ENCODE assay signal across 19 mouse cellular contexts in the genomic region with DNA sequence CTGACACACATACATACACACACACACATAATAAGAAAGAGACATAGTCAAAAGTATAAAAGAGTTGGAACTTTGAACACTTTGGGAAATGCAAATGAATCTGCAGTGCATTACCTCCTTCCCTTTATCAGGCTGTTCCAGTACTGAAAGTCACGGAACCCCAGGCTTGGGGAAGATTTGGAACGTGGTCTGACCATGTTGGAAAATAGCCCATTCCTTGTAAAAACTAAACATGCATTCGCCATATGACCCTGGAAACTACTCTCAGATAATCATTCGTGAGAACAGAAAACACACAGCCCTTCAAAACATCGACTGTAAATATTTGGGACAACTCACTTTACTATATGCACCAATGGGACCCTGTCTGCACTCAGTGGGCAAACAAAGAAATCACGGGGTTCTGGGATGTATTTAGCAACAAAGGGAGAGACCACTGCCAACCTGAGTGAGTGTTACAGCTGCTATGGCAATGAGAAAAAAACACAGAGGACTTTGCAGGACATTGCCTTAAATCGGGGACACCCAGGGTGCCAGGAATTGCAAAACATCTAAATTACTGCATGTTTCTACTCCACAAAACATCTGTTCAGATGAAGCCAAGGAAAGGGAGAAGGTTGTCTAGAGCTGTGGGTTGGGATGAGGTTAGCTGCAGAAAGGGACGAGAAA.
DNase-seq lines count a peak whose midpoint lies in the region; ATAC-seq and TF ChIP-seq lines count a peak whose summit lies in the region.
"Had no signal": no experiment of that assay in that cellular context is flagged by ENCODE, and none has a peak within 500 bp of the region (broad histone marks: within the 10 kb centered on the region; RNA-seq: fewer than 3 reads in every experiment).

No protein-coding gene starts in this region.

- no peak overlapping the region for H3K4me2 ChIP-seq in lung, embryonic 14.5 days
- no peak overlapping the region for H3K4me2 ChIP-seq in lung, postnatal 0 days (replicated peaks; ENCODE audit: low read depth, low read length)
- H3K4me2 ChIP-seq: kidney, embryonic 15.5 days; liver, embryonic 11.5 days; midbrain, embryonic 11.5 days had no signal

- 73% methylated on average over 8 of the region's 8 CpGs for WGBS in heart, embryonic 10.5 days
- WGBS in lung, embryonic 14.5 days = 35% methylated on average over 8 of the region's 8 CpGs
- WGBS in lung, adult 2 months = 49% methylated on average over 8 of the region's 8 CpGs
- WGBS in lung, postnatal 0 days = 43% methylated on average over 8 of the region's 8 CpGs

- no peaks in the 10 kb centered on the region for H3K27me3 ChIP-seq in heart, embryonic 10.5 days (ENCODE audit: insufficient read depth, poor library complexity, severe bottlenecking)
- H3K27me3 ChIP-seq in lung, embryonic 14.5 days (ENCODE audit: insufficient read depth, low read length) = no peaks in the 10 kb centered on the region
- H3K27me3 ChIP-seq in lung, postnatal 0 days (replicated peaks; ENCODE audit: insufficient read depth, low read length) = no peaks in the 10 kb centered on the region
- H3K27me3 ChIP-seq: kidney, embryonic 15.5 days; Patski had no signal

- H3K4me1 ChIP-seq in heart, embryonic 10.5 days = no peaks in the 10 kb centered on the region
- H3K4me1 ChIP-seq in lung, embryonic 14.5 days (ENCODE audit: insufficient read depth) = no peaks in the 10 kb centered on the region
- no peaks in the 10 kb centered on the region; the same call in 1 of the 2 replicates for H3K4me1 ChIP-seq in lung, adult 2 months (ENCODE audit: control insufficient read depth, insufficient read depth, low read length)
- H3K4me1 ChIP-seq in lung, postnatal 0 days (ENCODE audit: insufficient read depth, low read depth, low read length) = no peaks in the 10 kb centered on the region
- H3K4me1 ChIP-seq: kidney, embryonic 15.5 days had no signal

- TF ChIP-seq EP300 in lung, postnatal 0 days (IDR thresholded peaks at IDR 0.05) = no peak

- no peaks in the 10 kb centered on the region for H3K36me3 ChIP-seq in heart, embryonic 10.5 days
- H3K36me3 ChIP-seq in lung, embryonic 14.5 days (ENCODE audit: insufficient read depth) = no peaks in the 10 kb centered on the region
- no peaks in the 10 kb centered on the region for H3K36me3 ChIP-seq in lung, postnatal 0 days (ENCODE audit: insufficient read depth, low read length)
- H3K36me3 ChIP-seq: kidney, embryonic 15.5 days had no signal

- peak; percentile 95 for DNase-seq in heart, adult 11 months
- no peak for DNase-seq in heart, embryonic 10.5 days (ENCODE audit: low spot score)
- peak; percentile 81 for DNase-seq in lung, embryonic 14.5 days
- DNase-seq in lung, adult 2 months = no peak
- peak; percentile 76 for DNase-seq in lung, postnatal 0 days (ENCODE audit: low spot score)
- peak; percentile 45 for DNase-seq in skeletal muscle tissue, adult 2 months (ENCODE audit: low read depth, low spot score)
- no peak for DNase-seq in kidney, adult 18-20 months
- DNase-seq: cerebellum, adult 11 months; cerebellum, postnatal 25 days; retina, postnatal 1 day; thymus, postnatal 14 days had no signal

- H3K9ac ChIP-seq in lung, embryonic 14.5 days = no peak overlapping the region
- no peak overlapping the region for H3K9ac ChIP-seq in lung, postnatal 0 days (replicated peaks; ENCODE audit: low read depth)
- H3K9ac ChIP-seq: kidney, embryonic 15.5 days had no signal

- no peaks in the 10 kb centered on the region for H3K9me3 ChIP-seq in heart, embryonic 10.5 days
- no peaks in the 10 kb centered on the region for H3K9me3 ChIP-seq in lung, embryonic 14.5 days (ENCODE audit: low read depth, low read length)
- H3K9me3 ChIP-seq in lung, postnatal 0 days (ENCODE audit: low read length) = no peaks in the 10 kb centered on the region
- H3K9me3 ChIP-seq: kidney, embryonic 15.5 days had no signal

- no peak for TF ChIP-seq POLR2A in lung, adult 2 months (IDR thresholded peaks at IDR 0.05; ENCODE audit: borderline replicate concordance, extremely low read depth, low read depth, low read length)

- H3K4me3 ChIP-seq in heart, embryonic 10.5 days = no peak overlapping the region
- H3K4me3 ChIP-seq in lung, embryonic 14.5 days (ENCODE audit: low read depth, low read length) = no peak overlapping the region
- H3K4me3 ChIP-seq in lung, adult 2 months (replicated peaks; ENCODE audit: extremely low read depth, low read depth, low read length) = no peak overlapping the region
- H3K4me3 ChIP-seq in lung, postnatal 0 days (ENCODE audit: low read depth, low read length) = no peak overlapping the region
- H3K4me3 ChIP-seq: erythroblast, embryonic 14.5 days; heart, adult 2 months; kidney, embryonic 15.5 days had no signal

- ATAC-seq in lung, embryonic 14.5 days (ENCODE audit: insufficient read depth) = peak; percentile 90
- peak; percentile 82 for ATAC-seq in lung, postnatal 0 days
- ATAC-seq: activated CD4-positive, CD25-positive, alpha-beta regulatory T cell, adult 4 months; forebrain, embryonic 14.5 days; Patski had no signal

- no peak for TF ChIP-seq CTCF in lung, embryonic 14.5 days (IDR thresholded peaks at IDR 0.05; ENCODE audit: low read depth)
- TF ChIP-seq CTCF in lung, adult 2 months (IDR thresholded peaks at IDR 0.05; ENCODE audit: insufficient read depth, low read length) = no peak
- no peak for TF ChIP-seq CTCF in lung, postnatal 0 days (IDR thresholded peaks at IDR 0.05)

- no peak overlapping the region for H3K27ac ChIP-seq in heart, embryonic 10.5 days
- peak overlapping the region; percentile 56; the same call in 1 of the 2 replicates for H3K27ac ChIP-seq in lung, embryonic 14.5 days (ENCODE audit: low read depth)
- H3K27ac ChIP-seq in lung, postnatal 0 days (ENCODE audit: low read length) = no peak overlapping the region
- H3K27ac ChIP-seq: heart, adult 2 months; kidney, embryonic 15.5 days had no signal

Comparison
In these comparisons a context has a peak if more than half of its experiments do, and no peak if none do; other contexts are left out.
1. DNase-seq: peak in heart, adult 11 months (single experiment), lung, embryonic 14.5 days (single experiment), lung, postnatal 0 days (single experiment) and skeletal muscle tissue, adult 2 months (single experiment); none in heart, embryonic 10.5 days (single experiment), lung, adult 2 months (single experiment) and kidney, adult 18-20 months (single experiment).